Mouse (Mus musculus): Measurements from ENCODE around the gene Tsnax. TPM values are rescaled to one million over a fixed set of nuclear protein-coding genes. Genes with fewer than 3 reads are reported as not detected.

Gene Tsnax
- polyA plus RNA-seq, 1 experiment from 2014 or later = 92.4 TPM

DNA sequence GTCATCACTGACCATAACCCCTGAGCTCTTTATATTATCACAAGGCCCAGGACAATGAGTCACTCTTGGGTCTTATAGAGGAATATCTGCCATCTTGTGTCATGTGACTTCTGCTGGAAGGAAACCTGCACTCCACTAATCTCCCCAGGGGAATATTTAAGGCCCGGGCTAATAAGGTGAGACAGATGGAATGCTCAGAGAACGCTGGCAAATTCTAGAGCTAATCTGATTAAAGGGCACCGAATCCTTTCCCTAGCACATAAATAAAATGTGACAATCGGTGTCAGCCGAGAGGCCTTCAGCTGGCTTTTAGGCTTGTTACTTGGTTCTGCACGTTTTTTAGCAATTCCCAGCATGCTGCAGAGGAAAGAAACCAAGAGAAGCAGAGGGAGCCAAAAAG, 56.9 kb downstream of the Tsnax start:
- ATAC-seq (ENCODE audit: insufficient number of reproducible peaks, insufficient read depth, low FRiP score, low read depth) = no peak
- peaks cover 12 to 14% of the 10 kb centered on the region in 2 experiments for H3K4me1 ChIP-seq (ENCODE audit: control insufficient read depth in 2 of 2, insufficient read depth in 2 of 2, low read length in 2 of 2)

DNA sequence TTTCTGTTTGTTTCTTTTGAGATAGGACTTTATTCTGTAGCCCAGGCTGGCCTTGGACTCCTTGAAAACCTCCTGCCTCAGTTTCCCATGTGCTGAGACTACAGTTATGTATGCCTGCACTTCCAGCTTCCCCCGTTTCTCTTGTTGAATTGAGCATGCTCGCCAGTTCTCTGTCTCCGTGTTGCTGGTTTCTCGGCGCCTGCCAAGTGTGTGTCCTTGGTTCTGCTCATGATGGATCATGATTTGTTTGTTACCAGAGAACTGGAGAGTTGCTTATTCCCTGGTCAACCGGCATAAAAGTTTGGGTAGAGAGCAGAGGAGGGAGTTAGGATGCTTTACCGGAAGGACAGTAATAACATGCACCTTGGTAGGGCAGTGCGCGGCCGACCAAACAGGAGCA, 61.3 kb downstream of the Tsnax start:
- 92% methylated on average over 10 of the region's 10 CpGs for WGBS
- H3K27me3 ChIP-seq (ENCODE audit: control insufficient read depth, insufficient read depth, low read length) = no peaks in the 10 kb centered on the region
- no peak overlapping the region for H3K27ac ChIP-seq (replicated peaks in 1 of 2; ENCODE audit: control insufficient read depth in 1 of 2, insufficient read depth in 1 of 2, low read depth in 2 of 2, low read length in 2 of 2)
- no peak for ATAC-seq (ENCODE audit: insufficient number of reproducible peaks, insufficient read depth, low FRiP score, low read depth)
- no peaks in the 10 kb centered on the region for H3K9me3 ChIP-seq (ENCODE audit: control insufficient read depth, low read length)
- no peak overlapping the region for H3K4me2 ChIP-seq (ENCODE audit: low read length)
- no peak overlapping the region for H3K4me3 ChIP-seq (ENCODE audit: control insufficient read depth in 1 of 2, insufficient read depth in 1 of 2, low read depth in 1 of 2, low read length in 2 of 2)
- H3K9ac ChIP-seq (ENCODE audit: low read length) = no peak overlapping the region
- H3K36me3 ChIP-seq (ENCODE audit: control insufficient read depth, insufficient read depth, low read length) = no peaks in the 10 kb centered on the region
- peaks cover 23 to 39% of the 10 kb centered on the region in 2 experiments for H3K4me1 ChIP-seq (ENCODE audit: control insufficient read depth in 2 of 2, insufficient read depth in 2 of 2, low read length in 2 of 2)

More for the DNA sequence above, 56.9 kb downstream of the Tsnax start:
- 56% methylated on average over 6 of the region's 6 CpGs for WGBS
- H3K4me2 ChIP-seq (ENCODE audit: low read length) = no peak overlapping the region
- no peak overlapping the region for H3K27ac ChIP-seq (replicated peaks in 1 of 2; ENCODE audit: control insufficient read depth in 1 of 2, insufficient read depth in 1 of 2, low read depth in 2 of 2, low read length in 2 of 2)
- H3K9ac ChIP-seq (ENCODE audit: low read length) = no peak overlapping the region
- H3K27me3 ChIP-seq (ENCODE audit: control insufficient read depth, insufficient read depth, low read length) = no peaks in the 10 kb centered on the region
- H3K4me3 ChIP-seq (ENCODE audit: control insufficient read depth in 1 of 2, insufficient read depth in 1 of 2, low read depth in 1 of 2, low read length in 2 of 2) = no peak overlapping the region
- no peaks in the 10 kb centered on the region for H3K9me3 ChIP-seq (ENCODE audit: control insufficient read depth, low read length)
- H3K36me3 ChIP-seq (ENCODE audit: control insufficient read depth, insufficient read depth, low read length) = no peaks in the 10 kb centered on the region

DNA sequence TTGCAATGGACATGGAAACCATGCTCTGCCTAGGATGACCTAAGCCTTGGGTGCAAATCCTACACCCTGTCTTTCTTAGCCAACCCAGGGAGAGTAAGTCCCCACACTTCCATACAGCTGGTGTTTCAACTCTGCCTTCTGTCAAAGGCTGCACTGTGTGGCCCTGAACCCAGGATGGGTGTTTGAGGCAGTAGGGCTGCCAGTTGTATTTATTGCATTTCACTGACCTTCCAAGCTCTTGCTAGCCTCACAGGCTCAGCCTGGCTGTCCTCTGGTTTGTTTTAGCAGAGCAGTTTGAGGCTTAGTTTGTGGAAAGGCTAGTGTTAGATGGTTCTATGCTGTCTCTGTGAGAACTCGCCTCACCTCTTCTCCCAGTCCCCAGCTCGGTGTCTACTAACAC, 61.8 kb downstream of the Tsnax start:
- ATAC-seq (ENCODE audit: insufficient number of reproducible peaks, insufficient read depth, low FRiP score, low read depth) = no peak
- peaks cover 23 to 39% of the 10 kb centered on the region in 2 experiments for H3K4me1 ChIP-seq (ENCODE audit: control insufficient read depth in 2 of 2, insufficient read depth in 2 of 2, low read length in 2 of 2)
- 84% methylated on average over 2 of the region's 2 CpGs for WGBS

DNA sequence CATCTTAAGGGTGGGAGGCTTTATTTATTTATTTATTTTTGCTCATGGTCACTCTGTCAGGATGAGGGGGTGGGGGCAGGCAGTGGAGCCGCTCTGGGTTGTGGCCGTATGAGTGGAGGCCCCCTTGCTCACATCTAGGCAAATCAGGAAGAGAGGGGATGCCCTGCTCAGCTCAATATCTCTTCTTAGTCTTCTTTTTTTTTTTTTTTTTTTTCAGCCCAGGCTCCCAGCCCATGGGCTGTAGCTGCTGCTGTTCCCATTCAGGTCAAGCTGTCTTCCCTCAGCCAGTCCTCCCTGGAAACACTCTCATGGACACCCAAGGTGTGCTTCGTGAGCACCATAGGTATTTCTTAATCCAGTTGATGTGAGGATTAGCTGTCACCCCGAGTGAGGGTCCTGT, 62.6 kb downstream of the Tsnax start:
- H3K27me3 ChIP-seq (ENCODE audit: control insufficient read depth, insufficient read depth, low read length) = no peaks in the 10 kb centered on the region
- no peaks in the 10 kb centered on the region for H3K9me3 ChIP-seq (ENCODE audit: control insufficient read depth, low read length)
- H3K4me1 ChIP-seq (ENCODE audit: control insufficient read depth in 2 of 2, insufficient read depth in 2 of 2, low read length in 2 of 2) = peaks cover 23 to 39% of the 10 kb centered on the region in 2 experiments
- no peak overlapping the region for H3K27ac ChIP-seq (replicated peaks in 1 of 2; ENCODE audit: control insufficient read depth in 1 of 2, insufficient read depth in 1 of 2, low read depth in 2 of 2, low read length in 2 of 2)
- no peaks in the 10 kb centered on the region for H3K36me3 ChIP-seq (ENCODE audit: control insufficient read depth, insufficient read depth, low read length)
- H3K4me2 ChIP-seq (ENCODE audit: low read length) = no peak overlapping the region
- 71% methylated on average over 4 of the region's 4 CpGs for WGBS
- ATAC-seq (ENCODE audit: insufficient number of reproducible peaks, insufficient read depth, low FRiP score, low read depth) = no peak
- no peak overlapping the region for H3K9ac ChIP-seq (ENCODE audit: low read length)
- no peak overlapping the region for H3K4me3 ChIP-seq (ENCODE audit: control insufficient read depth in 1 of 2, insufficient read depth in 1 of 2, low read depth in 1 of 2, low read length in 2 of 2)

More for the DNA sequence above, 61.8 kb downstream of the Tsnax start:
- no peak overlapping the region for H3K9ac ChIP-seq (ENCODE audit: low read length)
- no peaks in the 10 kb centered on the region for H3K36me3 ChIP-seq (ENCODE audit: control insufficient read depth, insufficient read depth, low read length)
- no peak overlapping the region for H3K4me3 ChIP-seq (ENCODE audit: control insufficient read depth in 1 of 2, insufficient read depth in 1 of 2, low read depth in 1 of 2, low read length in 2 of 2)
- no peak overlapping the region for H3K4me2 ChIP-seq (ENCODE audit: low read length)
- H3K27me3 ChIP-seq (ENCODE audit: control insufficient read depth, insufficient read depth, low read length) = no peaks in the 10 kb centered on the region
- no peaks in the 10 kb centered on the region for H3K9me3 ChIP-seq (ENCODE audit: control insufficient read depth, low read length)
- no peak overlapping the region for H3K27ac ChIP-seq (replicated peaks in 1 of 2; ENCODE audit: control insufficient read depth in 1 of 2, insufficient read depth in 1 of 2, low read depth in 2 of 2, low read length in 2 of 2)

DNA sequence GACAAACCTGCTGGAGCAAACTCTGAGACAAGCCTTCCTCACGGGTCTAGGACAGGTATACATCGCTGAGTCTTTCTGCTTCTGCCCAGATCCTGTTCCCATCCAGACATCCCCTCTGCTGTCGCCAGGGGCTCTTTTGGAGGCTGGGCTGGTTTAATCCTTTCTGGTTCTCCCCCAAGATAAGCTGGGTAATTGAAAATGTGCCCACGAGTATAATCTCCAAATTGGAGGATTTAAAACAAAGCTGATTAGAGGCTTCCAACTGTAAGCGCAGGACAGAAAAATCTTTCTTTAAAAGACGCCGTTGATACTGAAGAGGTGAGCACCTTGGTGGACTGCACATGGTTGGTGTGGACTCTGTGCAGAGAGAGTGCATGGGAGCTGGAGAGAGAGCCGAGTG, 64.5 kb downstream of the Tsnax start:
- H3K4me2 ChIP-seq (ENCODE audit: low read length) = no peak overlapping the region
- no peaks in the 10 kb centered on the region for H3K9me3 ChIP-seq (ENCODE audit: control insufficient read depth, low read length)
- peaks cover 23 to 46% of the 10 kb centered on the region in 2 experiments for H3K4me1 ChIP-seq (ENCODE audit: control insufficient read depth in 2 of 2, insufficient read depth in 2 of 2, low read length in 2 of 2)
- WGBS = 74% methylated on average over 8 of the region's 8 CpGs
- no peak overlapping the region for H3K4me3 ChIP-seq (ENCODE audit: control insufficient read depth in 1 of 2, insufficient read depth in 1 of 2, low read depth in 1 of 2, low read length in 2 of 2)
- no peaks in the 10 kb centered on the region for H3K27me3 ChIP-seq (ENCODE audit: control insufficient read depth, insufficient read depth, low read length)
- no peaks in the 10 kb centered on the region for H3K36me3 ChIP-seq (ENCODE audit: control insufficient read depth, insufficient read depth, low read length)
- ATAC-seq (ENCODE audit: insufficient number of reproducible peaks, insufficient read depth, low FRiP score, low read depth) = no peak
- H3K27ac ChIP-seq (replicated peaks in 1 of 2; ENCODE audit: control insufficient read depth in 1 of 2, insufficient read depth in 1 of 2, low read depth in 2 of 2, low read length in 2 of 2) = no peak overlapping the region
- no peak overlapping the region for H3K9ac ChIP-seq (ENCODE audit: low read length)

DNA sequence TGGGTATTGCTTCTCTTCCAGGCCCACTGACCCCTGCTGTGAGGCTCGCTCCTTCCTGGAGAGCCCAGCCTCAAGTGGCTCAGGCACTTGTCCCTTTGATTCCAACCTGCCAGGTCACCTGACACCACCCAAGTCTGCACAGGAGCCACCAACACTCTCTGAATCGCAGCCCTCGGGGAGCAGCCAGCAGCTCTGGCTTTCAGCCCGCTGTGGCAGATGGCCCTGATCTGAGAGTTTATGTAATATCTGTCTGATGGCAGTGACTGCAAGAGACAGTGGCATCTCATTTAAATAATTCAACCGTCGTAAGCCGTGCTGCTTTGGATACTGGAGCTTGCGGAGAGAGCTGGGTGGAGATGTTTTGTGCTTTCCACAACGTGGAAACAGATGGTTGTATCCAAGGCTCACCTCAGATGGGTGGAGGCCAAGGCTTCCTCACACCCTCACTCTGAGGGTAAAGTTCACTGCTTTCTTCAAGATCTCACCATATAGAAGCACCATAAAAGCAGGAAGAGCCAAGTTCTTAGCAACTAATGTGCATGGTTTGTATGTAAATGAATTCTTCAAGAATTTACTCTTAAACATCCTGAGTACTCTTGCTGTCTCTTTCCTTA, 66.1 kb downstream of the Tsnax start:
- peaks cover 21 to 47% of the 10 kb centered on the region in 2 experiments for H3K4me1 ChIP-seq (ENCODE audit: control insufficient read depth in 2 of 2, insufficient read depth in 2 of 2, low read length in 2 of 2)
- H3K27ac ChIP-seq (replicated peaks in 1 of 2; ENCODE audit: control insufficient read depth in 1 of 2, insufficient read depth in 1 of 2, low read depth in 2 of 2, low read length in 2 of 2) = no peak overlapping the region
- H3K9ac ChIP-seq (ENCODE audit: low read length) = no peak overlapping the region
- no peaks in the 10 kb centered on the region for H3K36me3 ChIP-seq (ENCODE audit: control insufficient read depth, insufficient read depth, low read length)
- no peaks in the 10 kb centered on the region for H3K9me3 ChIP-seq (ENCODE audit: control insufficient read depth, low read length)
- no peak overlapping the region for H3K4me2 ChIP-seq (ENCODE audit: low read length)
- 48% methylated on average over 9 of the region's 9 CpGs for WGBS
- no peak overlapping the region for H3K4me3 ChIP-seq (ENCODE audit: control insufficient read depth in 1 of 2, insufficient read depth in 1 of 2, low read depth in 1 of 2, low read length in 2 of 2)
- no peak for ATAC-seq (ENCODE audit: insufficient number of reproducible peaks, insufficient read depth, low FRiP score, low read depth)
- H3K27me3 ChIP-seq (ENCODE audit: control insufficient read depth, insufficient read depth, low read length) = no peaks in the 10 kb centered on the region

DNA sequence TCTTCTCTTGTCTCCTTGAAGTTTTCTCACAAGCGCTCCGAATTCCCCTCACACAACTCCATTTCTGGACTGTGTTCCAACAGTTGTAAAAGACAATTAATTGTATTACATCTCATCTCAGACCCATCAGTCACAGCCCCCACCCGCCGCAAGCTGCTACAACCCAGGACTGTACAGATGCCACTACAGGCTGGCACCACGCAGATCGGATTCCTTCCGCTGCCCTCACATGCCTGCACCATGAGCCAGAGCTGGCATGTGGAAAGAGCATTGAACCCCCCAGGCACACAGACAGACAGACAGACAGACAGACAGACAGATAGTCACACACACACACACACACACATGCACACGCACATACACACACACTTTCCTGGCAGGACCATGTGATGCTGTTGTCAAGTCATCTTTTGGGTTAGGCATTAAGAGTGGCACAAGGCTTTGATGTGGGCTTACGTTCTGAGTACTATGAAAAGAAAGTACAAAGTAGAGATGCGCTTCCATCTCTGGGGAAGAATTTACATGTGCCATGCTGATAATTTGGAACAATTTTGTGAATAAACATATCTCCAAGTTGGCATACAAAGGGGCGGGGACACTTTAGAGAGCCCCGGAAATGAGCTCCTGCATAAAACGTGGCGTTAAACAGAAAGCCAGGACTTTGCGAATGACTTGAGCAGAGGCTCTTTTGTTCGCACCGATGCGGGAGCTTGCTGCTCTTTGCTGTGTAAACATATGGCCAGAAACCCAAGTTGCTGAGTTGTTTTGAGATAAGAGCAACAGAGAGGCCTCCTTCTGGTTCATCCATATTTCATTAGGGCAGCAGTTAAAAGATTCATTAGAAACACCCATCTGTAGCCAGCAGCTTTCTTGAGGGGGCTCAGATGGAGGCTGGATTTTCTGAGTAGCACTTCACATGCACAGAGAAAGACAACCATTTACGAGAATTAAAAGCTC, 67.9 kb downstream of the Tsnax start:
- H3K27me3 ChIP-seq (ENCODE audit: control insufficient read depth, insufficient read depth, low read length) = no peaks in the 10 kb centered on the region
- no peaks in the 10 kb centered on the region for H3K9me3 ChIP-seq (ENCODE audit: control insufficient read depth, low read length)
- H3K27ac ChIP-seq (replicated peaks in 1 of 2; ENCODE audit: control insufficient read depth in 1 of 2, insufficient read depth in 1 of 2, low read depth in 2 of 2, low read length in 2 of 2) = no peak overlapping the region
- no peak overlapping the region for H3K4me3 ChIP-seq (ENCODE audit: control insufficient read depth in 1 of 2, insufficient read depth in 1 of 2, low read depth in 1 of 2, low read length in 2 of 2)
- WGBS = 71% methylated on average over 19 of the region's 19 CpGs
- H3K9ac ChIP-seq (ENCODE audit: low read length) = no peak overlapping the region
- H3K4me1 ChIP-seq (ENCODE audit: control insufficient read depth in 2 of 2, insufficient read depth in 2 of 2, low read length in 2 of 2) = peaks cover 21 to 53% of the 10 kb centered on the region in 2 experiments
- H3K36me3 ChIP-seq (ENCODE audit: control insufficient read depth, insufficient read depth, low read length) = no peaks in the 10 kb centered on the region
- H3K4me2 ChIP-seq (ENCODE audit: low read length) = no peak overlapping the region
- no peak for ATAC-seq (ENCODE audit: insufficient number of reproducible peaks, insufficient read depth, low FRiP score, low read depth)
